Mouse (Mus musculus) bone marrow macrophage, adult 2 months (primary cell): ENCODE measurements around the gene Fnbp1.

Experiments
- CTCF ChIP-seq: IDR thresholded peaks from 2 replicates; pipeline ENCODE4 v1.5.1; 2012; ENCODE audit warnings: low read depth, mild to moderate bottlenecking, low read length, moderate library complexity
- POLR2A ChIP-seq: IDR thresholded peaks from 2 replicates; pipeline ENCODE4 v1.6.1; 2012; ENCODE audit warnings: mild to moderate bottlenecking, low read depth, low read length, borderline replicate concordance

DNA sequence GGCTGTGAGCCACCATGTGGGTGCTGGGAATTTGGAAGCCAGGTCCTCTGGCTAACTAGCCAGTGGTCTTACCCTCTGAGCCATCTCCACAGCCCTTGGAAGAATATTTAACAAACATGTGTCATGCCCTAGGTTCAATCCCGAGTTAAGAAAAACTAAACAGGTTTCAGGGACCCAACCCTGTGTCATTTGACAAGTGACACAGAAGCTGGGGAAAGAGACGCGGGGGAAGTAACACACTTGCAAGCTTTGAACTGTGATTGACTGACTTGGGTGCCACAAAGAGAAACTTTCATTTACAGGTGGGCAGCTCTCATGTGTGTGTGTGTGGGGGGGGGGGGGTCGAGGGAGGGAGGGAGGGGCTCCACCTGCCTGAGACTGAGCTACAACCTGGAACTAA lies 7.8 kb downstream of the Fnbp1 start:
- no peak for TF ChIP-seq POLR2A
- TF ChIP-seq CTCF: no peak
